20 mouse cellular contexts compared by ENCODE assay signal in the genomic region with DNA sequence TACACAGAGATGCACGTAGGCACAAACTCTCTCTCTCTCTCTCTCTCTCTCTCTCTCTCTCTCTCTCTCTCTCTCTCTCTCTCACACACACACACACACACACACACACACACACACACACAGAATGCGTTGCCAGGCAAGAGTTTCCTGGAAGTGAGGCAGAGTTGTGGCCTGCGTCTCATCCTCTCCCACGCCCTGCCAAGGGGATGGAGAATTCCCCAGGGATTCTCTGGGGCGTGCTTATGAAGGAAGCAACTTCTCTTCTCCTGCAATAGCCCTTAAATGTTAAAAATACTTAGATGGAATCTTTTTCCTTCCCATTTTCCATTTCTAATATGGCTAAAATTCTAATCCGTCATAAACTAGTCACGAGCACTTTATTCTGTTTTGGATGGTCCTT.
DNase-seq lines count a peak whose midpoint lies in the region; ATAC-seq and TF ChIP-seq lines count a peak whose summit lies in the region.
"Had no signal": no experiment of that assay in that cellular context is flagged by ENCODE, and none has a peak within 500 bp of the region (broad histone marks: within the 10 kb centered on the region; RNA-seq: fewer than 3 reads in every experiment).

No protein-coding gene starts in this region.

- no peaks in the 10 kb centered on the region for H3K27me3 ChIP-seq in heart, adult 2 months (ENCODE audit: control insufficient read depth, insufficient read depth, low read length)
- H3K27me3 ChIP-seq in hindbrain, embryonic 16.5 days (replicated peaks; ENCODE audit: control insufficient read depth, insufficient read depth, low read length), result no peaks in the 10 kb centered on the region
- H3K27me3 ChIP-seq: heart, embryonic 15.5 days; hindbrain, embryonic 13.5 days; limb, embryonic 12.5 days; liver, embryonic 13.5 days; megakaryocyte, embryonic 14.5 days; midbrain, embryonic 15.5 days; stomach, embryonic 15.5 days had no signal

- intact Hi-C loops in heart, adult 2 months (cut with DNase I), result no loop called here
- intact Hi-C loops in heart, postnatal 36 days (cut with DNase I), result no loop called here

- ATAC-seq in erythroblast, adult 5-6 weeks (replicated peaks; ENCODE audit: low FRiP score, poor library complexity, severe bottlenecking), result no peak
- no peak for ATAC-seq in hindbrain, embryonic 16.5 days
- ATAC-seq: midbrain, embryonic 15.5 days had no signal

- 39% methylated on average over 7 of the region's 7 CpGs for WGBS in heart, adult 2 months
- WGBS in hindbrain, embryonic 16.5 days, result 76% methylated on average over 7 of the region's 7 CpGs

- peak; percentile 21 to 23 for DNase-seq in heart, adult 2 months
- DNase-seq in heart, postnatal 36 days, result no peak
- DNase-seq in lung, postnatal 36 days, result peak; percentile 15
- no peak for DNase-seq in lung, adult 18-20 months
- peak; percentile 47 for DNase-seq in heart, postnatal 4 days
- peak; percentile 56 for DNase-seq in kidney, postnatal 14 days
- DNase-seq: adrenal gland, postnatal 10 days; cerebellum, adult 11 months; cerebellum, postnatal 14 days; gastrocnemius, adult 2 months; liver, embryonic 13.5 days; thymus, adult 2 months had no signal

- no peak overlapping the region for H3K27ac ChIP-seq in heart, adult 2 months
- no peak overlapping the region for H3K27ac ChIP-seq in hindbrain, embryonic 16.5 days (ENCODE audit: low read depth, low read length)
- H3K27ac ChIP-seq: gastrocnemius, adult 2 months; heart, embryonic 15.5 days; hindbrain, embryonic 13.5 days; limb, embryonic 12.5 days; liver, embryonic 13.5 days; midbrain, embryonic 15.5 days; stomach, embryonic 15.5 days had no signal

- H3K9me3 ChIP-seq in hindbrain, embryonic 16.5 days (ENCODE audit: control insufficient read depth, low read length), result no peaks in the 10 kb centered on the region
- H3K9me3 ChIP-seq: heart, embryonic 15.5 days; hindbrain, embryonic 13.5 days; limb, embryonic 12.5 days; liver, embryonic 13.5 days; megakaryocyte, embryonic 14.5 days; midbrain, embryonic 15.5 days; stomach, embryonic 15.5 days had no signal

- H3K9ac ChIP-seq in heart, adult 2 months (ENCODE audit: low read depth, low read length), result no peak overlapping the region
- H3K9ac ChIP-seq in hindbrain, embryonic 16.5 days (ENCODE audit: low read depth, low read length), result no peak overlapping the region
- H3K9ac ChIP-seq: heart, embryonic 15.5 days; hindbrain, embryonic 13.5 days; limb, embryonic 12.5 days; liver, embryonic 13.5 days; midbrain, embryonic 15.5 days; stomach, embryonic 15.5 days had no signal

- no peak for TF ChIP-seq POLR2A in heart, adult 2 months (IDR thresholded peaks at IDR 0.05; ENCODE audit: insufficient read depth, low read depth, low read length)

- no peak for TF ChIP-seq EP300 in heart, adult 2 months (IDR thresholded peaks at IDR 0.05; ENCODE audit: insufficient read depth, low read depth, low read length)

- H3K4me1 ChIP-seq in heart, adult 2 months (ENCODE audit: control insufficient read depth, insufficient read depth, low read length), result peaks cover 2% of the 10 kb centered on the region
- H3K4me1 ChIP-seq in hindbrain, embryonic 16.5 days (ENCODE audit: control insufficient read depth, insufficient read depth, low read depth, low read length), result peaks cover 8% of the 10 kb centered on the region
- H3K4me1 ChIP-seq: heart, embryonic 15.5 days; limb, embryonic 12.5 days; liver, embryonic 13.5 days; stomach, embryonic 15.5 days had no signal

- H3K79me2 ChIP-seq in heart, adult 2 months (replicated peaks; ENCODE audit: control insufficient read depth, insufficient read depth, low read length), result no peaks in the 10 kb centered on the region

- H3K4me3 ChIP-seq in heart, adult 2 months, result no peak overlapping the region
- H3K4me3 ChIP-seq in hindbrain, embryonic 16.5 days (ENCODE audit: low read length), result no peak overlapping the region
- H3K4me3 ChIP-seq: gastrocnemius, adult 2 months; heart, embryonic 15.5 days; hindbrain, embryonic 13.5 days; limb, embryonic 12.5 days; liver, embryonic 13.5 days; megakaryocyte, embryonic 14.5 days; midbrain, embryonic 15.5 days; stomach, embryonic 15.5 days had no signal

- no peak overlapping the region for H3K4me2 ChIP-seq in hindbrain, embryonic 16.5 days (ENCODE audit: low read length)
- H3K4me2 ChIP-seq: heart, embryonic 15.5 days; hindbrain, embryonic 13.5 days; limb, embryonic 12.5 days; liver, embryonic 13.5 days; midbrain, embryonic 15.5 days; stomach, embryonic 15.5 days had no signal

- H3K36me3 ChIP-seq in heart, adult 2 months (ENCODE audit: control insufficient read depth, insufficient read depth, low read length), result no peaks in the 10 kb centered on the region
- H3K36me3 ChIP-seq in hindbrain, embryonic 16.5 days (ENCODE audit: control insufficient read depth, insufficient read depth, low read length), result no peaks in the 10 kb centered on the region
- H3K36me3 ChIP-seq: heart, embryonic 15.5 days; hindbrain, embryonic 13.5 days; limb, embryonic 12.5 days; liver, embryonic 13.5 days; midbrain, embryonic 15.5 days; stomach, embryonic 15.5 days had no signal

- no peak for TF ChIP-seq CTCF in heart, adult 2 months (IDR thresholded peaks at IDR 0.05)

Comparison
In these comparisons a context has a peak if more than half of its experiments do, and no peak if none do; other contexts are left out.
1. DNase-seq: peak in heart, adult 2 months (2 of 2), lung, postnatal 36 days (single experiment), heart, postnatal 4 days (single experiment) and kidney, postnatal 14 days (single experiment); none in heart, postnatal 36 days (0 of 2) and lung, adult 18-20 months (0 of 2).